Mouse (Mus musculus) stomach, postnatal 0 days (tissue): ENCODE measurements around the gene Wwox. TPM values are rescaled to one million over a fixed set of nuclear protein-coding genes. Genes with fewer than 3 reads are reported as not detected.

Experiments used
- ATAC-seq: fragments of 200-750 bp; cut with Nextera tagmentation; 2 replicates; pipeline ENCODE4 v1.8.0; 2017; ENCODE audit not compliant: low FRiP score, low TSS enrichment
- DNase-seq: peaks from one replicate; pipeline ENCODE4 v3.0.0-alpha.2; 2016; ENCODE audit warnings: low spot score
- H3K27ac ChIP-seq: fragments of 300-500 bp; sonication (generic); replicated peaks from 2 replicates; pipeline ENCODE4 v1.5.1; 2014; ENCODE audit warnings: mild to moderate bottlenecking, control low read depth
- H3K27me3 ChIP-seq: fragments of 300-500 bp; sonication (generic); 2 replicates; pipeline ENCODE4 v1.6.1; 2014; ENCODE audit warnings: low read length; ENCODE audit not compliant: control insufficient read depth, insufficient read depth
- H3K36me3 ChIP-seq: fragments of 300-500 bp; sonication (generic); 2 replicates; pipeline ENCODE4 v1.6.1; 2014; ENCODE audit warnings: low read length, mixed read lengths; ENCODE audit not compliant: control insufficient read depth, insufficient read depth
- H3K4me1 ChIP-seq: fragments of 300-500 bp; sonication (generic); replicated peaks from 2 replicates; pipeline ENCODE4 v1.6.1; 2014; ENCODE audit warnings: antibody characterized with exemption; ENCODE audit not compliant: control insufficient read depth, insufficient read depth
- H3K4me2 ChIP-seq: fragments of 300-500 bp; sonication (generic); replicated peaks from 2 replicates; pipeline ENCODE4 v1.6.1; 2014; ENCODE audit warnings: low read depth, mild to moderate bottlenecking, control low read depth, moderate library complexity
- H3K4me3 ChIP-seq: fragments of 300-500 bp; sonication (generic); 2 replicates; pipeline ENCODE4 v1.5.1; 2014; ENCODE audit warnings: low read depth, low read length, control low read depth
- H3K9ac ChIP-seq: fragments of 300-500 bp; sonication (generic); 2 replicates; pipeline ENCODE4 v1.6.1; 2014; ENCODE audit warnings: mild to moderate bottlenecking, low read length, control low read depth, mixed read lengths
- H3K9me3 ChIP-seq: fragments of 300-500 bp; sonication (generic); 2 replicates; pipeline ENCODE4 v1.6.1; 2016; ENCODE audit warnings: low read length; ENCODE audit not compliant: control insufficient read depth
- CTCF ChIP-seq: IDR thresholded peaks from 2 replicates; pipeline ENCODE4 v1.5.1; 2016; ENCODE audit warnings: antibody characterized with exemption, low read depth, mild to moderate bottlenecking, moderate library complexity
- EP300 ChIP-seq: optimal IDR thresholded peaks from 2 replicates; pipeline ENCODE3; 2016; ENCODE audit warnings: antibody characterized with exemption
- WGBS: fragments of 180-500 bp; shearing (Covaris S2); extraction: QIAGEN DNeasy Blood & Tissue Kit; methylation state at CpG from one replicate; pipeline ENCODE4 v1.1.7; 2014; 5-methylcytosine and 5-hydroxymethylcytosine counted together
- polyA plus RNA-seq: library from polyadenylated mRNA; unstranded; fragments of >200 nt; fragmentation: Nextera tagmentation; extraction: Ambion mirVana; gene quantifications from 2 replicates; pipeline ENCODE4 v1.2.1, GENCODE M21; 2015

Wwox gene
- polyA plus RNA-seq, 1 experiment from 2014 or later, result 9.2 TPM

- no peak overlapping the region for H3K9ac ChIP-seq
- TF ChIP-seq EP300, result no peak
- TF ChIP-seq CTCF, result no peak
- no peaks in the 10 kb centered on the region for H3K9me3 ChIP-seq
- DNase-seq (no peak), ATAC-seq (no peak)
- WGBS, result 41% methylated on average over 15 of the region's 15 CpGs
- no peaks in the 10 kb centered on the region for H3K36me3 ChIP-seq
- H3K4me1 ChIP-seq, result no peaks in the 10 kb centered on the region; the same call in 1 of the 2 replicates
- H3K27ac ChIP-seq, result no peak overlapping the region
- no peak overlapping the region for H3K4me2 ChIP-seq
- no peak overlapping the region for H3K4me3 ChIP-seq
- H3K27me3 ChIP-seq, result no peaks in the 10 kb centered on the region
Measured at GRCm38 (mm10) chr8:115208415-115209192, 769.1 kb downstream of the Wwox start.

DNA sequence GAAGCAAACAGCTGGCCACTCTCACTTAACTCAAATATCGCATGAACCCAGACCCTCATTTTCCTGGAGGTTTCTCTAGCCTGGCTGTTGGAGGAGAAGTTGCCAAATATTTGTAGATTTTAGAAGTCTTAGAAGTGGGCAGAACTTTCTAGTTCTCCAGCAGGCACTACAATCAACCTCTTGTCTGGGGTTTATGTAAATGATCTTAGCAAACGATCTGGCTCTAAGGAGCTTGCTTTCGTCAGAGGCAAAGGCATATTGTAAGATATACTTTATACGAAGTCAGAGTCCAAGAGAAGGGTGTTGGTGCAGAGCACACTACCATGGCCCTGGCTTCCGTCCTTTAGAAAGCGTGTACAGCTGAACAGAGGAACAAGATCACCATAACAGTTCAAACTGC lies 770.6 kb downstream of the Wwox start:
- ATAC-seq, result no peak
- H3K27ac ChIP-seq, result no peak overlapping the region

DNA sequence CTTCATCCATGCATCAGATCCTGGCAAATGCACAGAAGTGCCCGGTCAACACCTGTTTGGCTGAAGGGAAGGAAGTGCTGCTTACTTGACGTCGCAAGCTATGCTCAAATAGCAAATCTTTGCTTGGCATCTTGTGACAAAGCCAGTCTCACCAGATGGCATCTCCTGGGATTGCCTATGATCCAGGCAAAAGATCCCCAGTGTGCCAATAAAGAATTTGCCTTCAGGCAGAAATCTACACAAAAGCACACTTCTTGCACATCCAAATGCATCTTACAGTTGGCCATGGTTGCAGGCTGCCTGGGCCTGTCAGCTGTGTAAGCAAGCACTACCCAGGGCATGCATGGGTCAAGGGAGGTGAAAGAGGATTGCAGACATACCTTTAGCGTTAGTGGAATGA lies 773.7 kb downstream of the Wwox start:
- no peak for ATAC-seq
- H3K27ac ChIP-seq, result no peak overlapping the region
- H3K4me2 ChIP-seq, result no peak overlapping the region
- H3K9ac ChIP-seq, result no peak overlapping the region
- TF ChIP-seq EP300 (no peak), CTCF (no peak)
- no peaks in the 10 kb centered on the region for H3K9me3 ChIP-seq
- DNase-seq, result no peak
- H3K4me3 ChIP-seq, result no peak overlapping the region
- H3K4me1 ChIP-seq, result no peaks in the 10 kb centered on the region; the same call in 1 of the 2 replicates
- WGBS, result 69% methylated on average over 4 of the region's 4 CpGs
- H3K27me3 ChIP-seq, result no peaks in the 10 kb centered on the region
- H3K36me3 ChIP-seq, result no peaks in the 10 kb centered on the region

More for the DNA sequence above, 770.6 kb downstream of the Wwox start:
- no peak for TF ChIP-seq CTCF
- no peak for TF ChIP-seq EP300
- Histone ChIP-seq H3K9ac (no peak overlapping the region), H3K27me3 (no peaks in the 10 kb centered on the region), H3K4me2 (no peak overlapping the region), H3K36me3 (no peaks in the 10 kb centered on the region), H3K4me1 (no peaks in the 10 kb centered on the region; the same call in 1 of the 2 replicates), H3K4me3 (no peak overlapping the region), H3K9me3 (no peaks in the 10 kb centered on the region)
- WGBS, result 41% methylated on average over 6 of the region's 6 CpGs
- no peak for DNase-seq

GRCm38 (mm10) chr8:115214870-115215269 lies 775.4 kb downstream of the Wwox start:
- WGBS, result 27% methylated on average over 17 of the region's 17 CpGs
- Histone ChIP-seq H3K4me2 (no peak overlapping the region), H3K27ac (no peak overlapping the region), H3K9me3 (no peaks in the 10 kb centered on the region), H3K4me1 (no peaks in the 10 kb centered on the region), H3K36me3 (no peaks in the 10 kb centered on the region), H3K4me3 (no peak overlapping the region), H3K9ac (no peak overlapping the region), H3K27me3 (no peaks in the 10 kb centered on the region)
- TF ChIP-seq EP300 (no peak), CTCF (no peak)
- DNase-seq (no peak), ATAC-seq (no peak)

DNA sequence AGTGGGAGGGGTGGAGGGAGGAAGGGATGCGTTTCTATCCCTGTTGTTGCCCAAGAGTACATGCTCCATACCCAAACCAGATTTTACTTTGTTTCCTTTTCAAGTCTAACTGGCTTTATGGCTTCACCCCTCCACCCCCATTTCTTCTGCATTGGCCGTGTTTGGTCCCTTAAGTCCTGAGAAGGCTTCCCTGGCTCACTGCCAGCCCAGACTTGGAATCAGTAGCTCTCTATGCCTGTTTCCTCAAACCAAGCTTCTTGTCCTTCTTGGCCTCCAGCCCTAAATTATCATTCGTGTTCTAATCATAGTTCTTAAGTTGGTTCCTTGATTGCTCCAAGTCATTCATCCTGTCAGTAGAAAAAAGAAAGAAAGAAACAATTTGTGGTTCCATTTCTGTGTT lies 777.3 kb downstream of the Wwox start:
- no peak overlapping the region for H3K27ac ChIP-seq
- no peaks in the 10 kb centered on the region for H3K36me3 ChIP-seq
- H3K9ac ChIP-seq, result no peak overlapping the region
- H3K4me3 ChIP-seq, result no peak overlapping the region
- no peaks in the 10 kb centered on the region for H3K27me3 ChIP-seq
- H3K9me3 ChIP-seq, result no peaks in the 10 kb centered on the region
- ATAC-seq (no peak), DNase-seq (no peak)
- H3K4me2 ChIP-seq, result no peak overlapping the region
- TF ChIP-seq CTCF, result no peak
- TF ChIP-seq EP300, result no peak
- no peaks in the 10 kb centered on the region for H3K4me1 ChIP-seq
- WGBS, result 36% methylated on average over 3 of the region's 3 CpGs

- no peak overlapping the region for H3K4me3 ChIP-seq
- H3K27ac ChIP-seq, result no peak overlapping the region
- ATAC-seq, result no peak
- DNase-seq, result no peak
- no peak overlapping the region for H3K9ac ChIP-seq
- H3K4me1 ChIP-seq, result no peaks in the 10 kb centered on the region
- no peak overlapping the region for H3K4me2 ChIP-seq
- H3K9me3 ChIP-seq, result no peaks in the 10 kb centered on the region
- 30% methylated on average over 13 of the region's 13 CpGs for WGBS
- TF ChIP-seq EP300 (no peak), CTCF (no peak)
- H3K36me3 ChIP-seq, result no peaks in the 10 kb centered on the region
- H3K27me3 ChIP-seq, result no peaks in the 10 kb centered on the region
Measured at GRCm38 (mm10) chr8:115222545-115222944, 783.1 kb downstream of the Wwox start.
